Mouse (Mus musculus) MEL (cell line): Measurements from ENCODE around the gene Gm43720.

Source experiments
- CTCF ChIP-seq, 3 experiments: IDR thresholded peaks in 2 of 3; conservative IDR thresholded peaks in 1 of 3; 2 replicates each; pipeline ENCODE4 v1.5.1; 2011 to 2012; ENCODE audit warnings: low read length in 3 of 3, low read depth in 2 of 3, mild to moderate bottlenecking in 2 of 3, improper control_type of control experiment in 1 of 3, inconsistent platforms in 1 of 3, mixed read lengths in 1 of 3, moderate library complexity in 1 of 3; ENCODE audit not compliant: control insufficient read depth in 1 of 3, insufficient read depth in 1 of 3, poor library complexity in 1 of 3, severe bottlenecking in 1 of 3
- MAFK ChIP-seq: IDR thresholded peaks from 2 replicates; pipeline ENCODE4 v1.6.1; 2011; ENCODE audit warnings: low read depth, mild to moderate bottlenecking, low read length, improper control_type of control experiment, borderline replicate concordance
- NELFE ChIP-seq: IDR thresholded peaks from 2 replicates; pipeline ENCODE4 v1.6.1; 2011; ENCODE audit warnings: low read depth, low read length, improper control_type of control experiment
- POLR2A ChIP-seq, 2 experiments: IDR thresholded peaks; 2 replicates each; pipeline ENCODE4 v1.6.1; 2011 to 2012; ENCODE audit warnings: low read length in 2 of 2, mild to moderate bottlenecking in 2 of 2, control low read depth in 1 of 2, improper control_type of control experiment in 1 of 2, low read depth in 1 of 2, moderate library complexity in 1 of 2; ENCODE audit not compliant: control insufficient read depth in 1 of 2, insufficient read depth in 1 of 2, poor library complexity in 1 of 2
- TAL1 ChIP-seq: IDR thresholded peaks from 2 replicates; pipeline ENCODE4 v1.6.1; 2012; ENCODE audit warnings: mild to moderate bottlenecking, inconsistent platforms, low read length, moderate library complexity, mixed read lengths
- UBTF ChIP-seq: IDR thresholded peaks from 2 replicates; pipeline ENCODE4 v1.6.1; 2012; ENCODE audit warnings: low read depth, mild to moderate bottlenecking, inconsistent platforms, low read length, improper control_type of control experiment, moderate library complexity, borderline replicate concordance; ENCODE audit not compliant: insufficient read depth

GRCm38 (mm10) chr5:138241511-138241910 lies 38.2 kb downstream of the Gm43720 start:
- TF ChIP-seq TAL1 (no peak), CTCF (IDR thresholded peaks at IDR 0.05 in 2 of 3, conservative IDR thresholded peaks at IDR 0.05 in 1 of 3; ENCODE audit: control insufficient read depth in 1 of 3, insufficient read depth in 1 of 3, low read depth in 2 of 3, low read length in 3 of 3, poor library complexity in 1 of 3, severe bottlenecking in 1 of 3) (no peak), POLR2A (IDR thresholded peaks at IDR 0.05; ENCODE audit: control insufficient read depth in 1 of 2, insufficient read depth in 1 of 2, low read depth in 1 of 2, low read length in 2 of 2, poor library complexity in 1 of 2) (no peak), UBTF (no peak), MAFK (no peak), NELFE (no peak)
